14 mouse cellular contexts compared by ENCODE assay signal in the genomic region with DNA sequence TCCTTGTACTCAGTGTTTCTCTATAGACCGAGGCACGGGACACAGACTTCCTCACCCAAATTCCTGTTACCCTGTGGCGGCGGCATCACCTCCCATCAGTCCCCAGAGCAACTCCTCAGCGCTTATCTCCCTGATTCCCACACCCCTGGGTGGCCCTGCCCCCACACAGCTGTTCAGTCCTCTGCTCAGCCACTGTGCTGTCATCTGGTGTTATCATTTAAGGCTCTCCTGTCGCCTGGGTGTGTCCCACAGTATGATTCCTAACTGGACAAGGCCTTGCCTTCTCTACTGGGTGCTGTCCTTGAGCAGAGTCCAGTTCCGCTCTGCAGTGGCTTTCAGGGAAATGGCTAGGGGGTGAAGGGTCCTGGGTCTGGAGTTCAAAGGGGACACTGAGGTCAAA. TPM values are rescaled to one million over a fixed set of nuclear protein-coding genes. Genes with fewer than 3 reads are reported as not detected.
DNase-seq lines count a peak whose midpoint lies in the region; ATAC-seq and TF ChIP-seq lines count a peak whose summit lies in the region.
"Had no signal": no experiment of that assay in that cellular context is flagged by ENCODE, and none has a peak within 500 bp of the region (broad histone marks: within the 10 kb centered on the region; RNA-seq: fewer than 3 reads in every experiment).

No protein-coding gene starts in this region.

- H3K4me1 ChIP-seq in forebrain, embryonic 12.5 days: peaks cover 10% of the 10 kb centered on the region
- H3K4me1 ChIP-seq in forebrain, embryonic 14.5 days (ENCODE audit: control insufficient read depth, insufficient read depth, low read length): peaks cover 3% of the 10 kb centered on the region; the same call in 1 of the 2 replicates
- peaks cover 44% of the 10 kb centered on the region for H3K4me1 ChIP-seq in erythroblast, embryonic 14.5 days (ENCODE audit: control insufficient read depth)
- peaks cover 4% of the 10 kb centered on the region; the same call in 1 of the 2 replicates for H3K4me1 ChIP-seq in liver, adult 2 months (ENCODE audit: control insufficient read depth, insufficient read depth, low read length)
- H3K4me1 ChIP-seq in stomach, embryonic 15.5 days: no peaks in the 10 kb centered on the region
- H3K4me1 ChIP-seq in hindbrain, embryonic 11.5 days (replicated peaks; ENCODE audit: control insufficient read depth, insufficient read depth, low read length): 0 out of 2 replicates have a peak, but pooled peaks cover 2% of the 10 kb centered on the region

- no peaks in the 10 kb centered on the region for H3K9me3 ChIP-seq in forebrain, embryonic 12.5 days
- H3K9me3 ChIP-seq in forebrain, embryonic 14.5 days (replicated peaks; ENCODE audit: control insufficient read depth, low read length): no peaks in the 10 kb centered on the region
- H3K9me3 ChIP-seq in erythroblast, embryonic 14.5 days (ENCODE audit: control insufficient read depth, low read length): no peaks in the 10 kb centered on the region; the same call in 1 of the 2 replicates
- H3K9me3 ChIP-seq in stomach, embryonic 15.5 days: no peaks in the 10 kb centered on the region
- no peaks in the 10 kb centered on the region for H3K9me3 ChIP-seq in hindbrain, embryonic 11.5 days (ENCODE audit: control insufficient read depth, low read length)
- H3K9me3 ChIP-seq: hindbrain, embryonic 10.5 days; midbrain, embryonic 12.5 days had no signal

- H3K4me3 ChIP-seq in forebrain, embryonic 12.5 days (replicated peaks): no peak overlapping the region
- no peak overlapping the region for H3K4me3 ChIP-seq in forebrain, embryonic 14.5 days (ENCODE audit: low read depth, low read length)
- H3K4me3 ChIP-seq in erythroblast, embryonic 14.5 days (replicated peaks): peak overlapping the region; percentile 48
- H3K4me3 ChIP-seq in liver, adult 2 months (ENCODE audit: insufficient read depth, low read depth, low read length): no peak overlapping the region
- no peak overlapping the region for H3K4me3 ChIP-seq in stomach, embryonic 15.5 days (replicated peaks)
- no peak overlapping the region for H3K4me3 ChIP-seq in hindbrain, embryonic 11.5 days (ENCODE audit: low read depth, low read length)
- H3K4me3 ChIP-seq: hindbrain, embryonic 10.5 days; midbrain, embryonic 12.5 days had no signal

- no peak for ATAC-seq in forebrain, embryonic 12.5 days (ENCODE audit: low FRiP score)
- ATAC-seq in forebrain, embryonic 14.5 days: no peak
- ATAC-seq in stomach, embryonic 15.5 days (ENCODE audit: insufficient read depth, low FRiP score, low read depth): peak; percentile 86
- ATAC-seq in hindbrain, embryonic 11.5 days (ENCODE audit: low FRiP score): no peak

- peaks cover 24% of the 10 kb centered on the region for H3K36me3 ChIP-seq in forebrain, embryonic 12.5 days (replicated peaks)
- peaks cover 31% of the 10 kb centered on the region for H3K36me3 ChIP-seq in forebrain, embryonic 14.5 days (ENCODE audit: control insufficient read depth, insufficient read depth, low read length)
- peaks cover 28% of the 10 kb centered on the region for H3K36me3 ChIP-seq in erythroblast, embryonic 14.5 days (ENCODE audit: control insufficient read depth)
- peaks cover 12% of the 10 kb centered on the region for H3K36me3 ChIP-seq in liver, adult 2 months (ENCODE audit: control insufficient read depth, insufficient read depth, low read length)
- H3K36me3 ChIP-seq in stomach, embryonic 15.5 days: peaks cover 6% of the 10 kb centered on the region; the same call in 1 of the 2 replicates
- no peaks in the 10 kb centered on the region; the same call in 1 of the 2 replicates for H3K36me3 ChIP-seq in hindbrain, embryonic 11.5 days (ENCODE audit: control insufficient read depth, insufficient read depth, low read length)

- DNase-seq in forebrain, embryonic 14.5 days (ENCODE audit: low spot score): no peak
- DNase-seq in liver, adult 2 months (ENCODE audit: extremely low read depth, low read depth, low spot score): peak; percentile 30
- no peak for DNase-seq in kidney, adult 18-20 months
- no peak for DNase-seq in hindbrain, embryonic 11.5 days (ENCODE audit: low spot score)
- DNase-seq in cerebellum, postnatal 14 days: no peak
- DNase-seq: cerebellum, postnatal 36 days; forebrain, postnatal 0 days; kidney, postnatal 36 days had no signal

- no peaks in the 10 kb centered on the region for H3K27me3 ChIP-seq in forebrain, embryonic 12.5 days
- H3K27me3 ChIP-seq in forebrain, embryonic 14.5 days (replicated peaks; ENCODE audit: control insufficient read depth, insufficient read depth, low read length): no peaks in the 10 kb centered on the region
- no peaks in the 10 kb centered on the region for H3K27me3 ChIP-seq in erythroblast, embryonic 14.5 days (ENCODE audit: control insufficient read depth)
- H3K27me3 ChIP-seq in liver, adult 2 months (ENCODE audit: control insufficient read depth, insufficient read depth, low read length): no peaks in the 10 kb centered on the region
- H3K27me3 ChIP-seq in stomach, embryonic 15.5 days (replicated peaks): no peaks in the 10 kb centered on the region
- no peaks in the 10 kb centered on the region for H3K27me3 ChIP-seq in hindbrain, embryonic 11.5 days (ENCODE audit: control insufficient read depth, insufficient read depth, low read length)
- H3K27me3 ChIP-seq: midbrain, embryonic 12.5 days had no signal

- no peak overlapping the region for H3K27ac ChIP-seq in forebrain, embryonic 12.5 days
- no peak overlapping the region for H3K27ac ChIP-seq in forebrain, embryonic 14.5 days (ENCODE audit: low read depth, low read length)
- no peak overlapping the region for H3K27ac ChIP-seq in liver, adult 2 months (replicated peaks; ENCODE audit: insufficient read depth, low read depth, low read length)
- no peak overlapping the region for H3K27ac ChIP-seq in stomach, embryonic 15.5 days
- H3K27ac ChIP-seq in hindbrain, embryonic 11.5 days (ENCODE audit: low read depth, low read length): no peak overlapping the region
- H3K27ac ChIP-seq: hindbrain, embryonic 10.5 days; midbrain, embryonic 12.5 days had no signal

- no peak for TF ChIP-seq POLR2A in liver, adult 2 months (IDR thresholded peaks at IDR 0.05; ENCODE audit: extremely low read depth, insufficient read depth, low read length)

- H3K79me2 ChIP-seq in liver, adult 2 months (ENCODE audit: control insufficient read depth, insufficient read depth, low read length): no peaks in the 10 kb centered on the region

- peak overlapping the region; percentile 2; the same call in 1 of the 2 replicates for H3K9ac ChIP-seq in forebrain, embryonic 12.5 days
- no peak overlapping the region for H3K9ac ChIP-seq in forebrain, embryonic 14.5 days (ENCODE audit: low read length)
- no peak overlapping the region for H3K9ac ChIP-seq in liver, adult 2 months (ENCODE audit: low read depth, low read length)
- no peak overlapping the region for H3K9ac ChIP-seq in stomach, embryonic 15.5 days
- no peak overlapping the region for H3K9ac ChIP-seq in hindbrain, embryonic 11.5 days (ENCODE audit: low read depth, low read length)
- H3K9ac ChIP-seq: forebrain, postnatal 0 days; midbrain, embryonic 12.5 days had no signal

- no peak overlapping the region for H3K4me2 ChIP-seq in forebrain, embryonic 12.5 days
- no peak overlapping the region for H3K4me2 ChIP-seq in forebrain, embryonic 14.5 days (ENCODE audit: low read length)
- H3K4me2 ChIP-seq in stomach, embryonic 15.5 days: no peak overlapping the region
- H3K4me2 ChIP-seq in hindbrain, embryonic 11.5 days (replicated peaks; ENCODE audit: low read depth, low read length): no peak overlapping the region
- H3K4me2 ChIP-seq: midbrain, embryonic 12.5 days had no signal

- TF ChIP-seq CTCF in liver, adult 2 months (IDR thresholded peaks at IDR 0.05; ENCODE audit: low read depth, low read length): no peak

- 63% methylated on average over 7 of the region's 7 CpGs for WGBS in forebrain, embryonic 12.5 days
- 51% methylated on average over 7 of the region's 7 CpGs for WGBS in forebrain, embryonic 14.5 days
- 66% methylated on average over 7 of the region's 7 CpGs for WGBS in liver, adult 2 months
- WGBS in stomach, embryonic 15.5 days: 34% methylated on average over 7 of the region's 7 CpGs
- WGBS in hindbrain, embryonic 11.5 days: 51% methylated on average over 7 of the region's 7 CpGs

RNA-seq across cellular contexts. Expression of a gene that starts 2.9 kb away (rescaled TPM):
- polyA plus RNA-seq in forebrain, embryonic 12.5 days (2016; fragmentation: Nextera tagmentation; extraction: Ambion mirVana): 58.5 and 64.4 TPM in 2 replicates
- 55.4 and 56.9 TPM in 2 replicates for polyA plus RNA-seq in forebrain, embryonic 14.5 days (2014; fragmentation: Nextera tagmentation; extraction: Ambion mirVana)
- polyA plus RNA-seq in erythroblast, embryonic 14.5 days (2012): 1.2 and 1.4 TPM in 2 replicates
- 18.2 and 22.8 TPM in 2 replicates for total RNA-seq in liver, adult 2 months (2014; rRNA removed)
- polyA plus RNA-seq in liver, adult 2 months (2012; rRNA removed): 8.5 and 8.9 TPM in 2 replicates
- 76.6 and 83.2 TPM in 2 replicates for polyA plus RNA-seq in stomach, embryonic 15.5 days (2015; fragmentation: Nextera tagmentation; extraction: Ambion mirVana)
- 62.4 and 66.6 TPM in 2 replicates for polyA plus RNA-seq in hindbrain, embryonic 11.5 days (2014; fragmentation: Nextera tagmentation; extraction: Ambion mirVana)

RNA-seq across cellular contexts. Expression of a gene that starts 10.2 kb away (rescaled TPM):
- polyA plus RNA-seq in forebrain, embryonic 12.5 days (2016; fragmentation: Nextera tagmentation; extraction: Ambion mirVana): not detected in 2 replicates
- polyA plus RNA-seq in forebrain, embryonic 14.5 days (2014; fragmentation: Nextera tagmentation; extraction: Ambion mirVana): not detected in 2 replicates
- not detected in 2 replicates for polyA plus RNA-seq in erythroblast, embryonic 14.5 days (2012)
- not detected in 2 replicates for total RNA-seq in liver, adult 2 months (2014; rRNA removed)
- not detected in 2 replicates for polyA plus RNA-seq in liver, adult 2 months (2012; rRNA removed)
- not detected in 2 replicates for polyA plus RNA-seq in stomach, embryonic 15.5 days (2015; fragmentation: Nextera tagmentation; extraction: Ambion mirVana)
- not detected in 2 replicates for polyA plus RNA-seq in hindbrain, embryonic 11.5 days (2014; fragmentation: Nextera tagmentation; extraction: Ambion mirVana)
- total RNA-seq: forebrain, postnatal 0 days had no signal
- polyA plus RNA-seq: forebrain, postnatal 0 days; hindbrain, embryonic 10.5 days; limb, embryonic 11.5 days; midbrain, embryonic 12.5 days had no signal

RNA-seq across cellular contexts. Expression of a gene that starts 29.8 kb away (rescaled TPM):
- 42.0 and 44.0 TPM in 2 replicates for polyA plus RNA-seq in forebrain, embryonic 12.5 days (2016; fragmentation: Nextera tagmentation; extraction: Ambion mirVana)
- polyA plus RNA-seq in forebrain, embryonic 14.5 days (2014; fragmentation: Nextera tagmentation; extraction: Ambion mirVana): 92.6 and 93.3 TPM in 2 replicates
- polyA plus RNA-seq in erythroblast, embryonic 14.5 days (2012): 4.2 and 6.3 TPM in 2 replicates
- 3.6 and 3.7 TPM in 2 replicates for total RNA-seq in liver, adult 2 months (2014; rRNA removed)
- 4.9 and 6.8 TPM in 2 replicates for polyA plus RNA-seq in liver, adult 2 months (2012; rRNA removed)
- polyA plus RNA-seq in stomach, embryonic 15.5 days (2015; fragmentation: Nextera tagmentation; extraction: Ambion mirVana): 27.5 and 28.9 TPM in 2 replicates
- 31.1 and 33.7 TPM in 2 replicates for polyA plus RNA-seq in hindbrain, embryonic 11.5 days (2014; fragmentation: Nextera tagmentation; extraction: Ambion mirVana)

RNA-seq across cellular contexts. Expression of a gene that starts 43.1 kb away (rescaled TPM):
- polyA plus RNA-seq in forebrain, embryonic 12.5 days (2016; fragmentation: Nextera tagmentation; extraction: Ambion mirVana): 39.2 and 40.7 TPM in 2 replicates
- 33.4 and 39.5 TPM in 2 replicates for polyA plus RNA-seq in forebrain, embryonic 14.5 days (2014; fragmentation: Nextera tagmentation; extraction: Ambion mirVana)
- polyA plus RNA-seq in erythroblast, embryonic 14.5 days (2012): 2.9 and 4.2 TPM in 2 replicates
- total RNA-seq in liver, adult 2 months (2014; rRNA removed): 6.6 and 10.1 TPM in 2 replicates
- polyA plus RNA-seq in liver, adult 2 months (2012; rRNA removed): 28.7 and 31.1 TPM in 2 replicates
- polyA plus RNA-seq in stomach, embryonic 15.5 days (2015; fragmentation: Nextera tagmentation; extraction: Ambion mirVana): 23.0 and 23.4 TPM in 2 replicates
- polyA plus RNA-seq in hindbrain, embryonic 11.5 days (2014; fragmentation: Nextera tagmentation; extraction: Ambion mirVana): 32.6 and 35.6 TPM in 2 replicates

RNA-seq across cellular contexts. Expression of a gene that starts 54.0 kb away (rescaled TPM):
- 35.8 and 39.9 TPM in 2 replicates for polyA plus RNA-seq in forebrain, embryonic 12.5 days (2016; fragmentation: Nextera tagmentation; extraction: Ambion mirVana)
- 72.8 and 110 TPM in 2 replicates for polyA plus RNA-seq in forebrain, embryonic 14.5 days (2014; fragmentation: Nextera tagmentation; extraction: Ambion mirVana)
- polyA plus RNA-seq in erythroblast, embryonic 14.5 days (2012): not detected in 2 replicates
- total RNA-seq in liver, adult 2 months (2014; rRNA removed): 0.09 and 0.13 TPM in 2 replicates
- 0.35 and 0.80 TPM in 2 replicates for polyA plus RNA-seq in liver, adult 2 months (2012; rRNA removed)
- polyA plus RNA-seq in stomach, embryonic 15.5 days (2015; fragmentation: Nextera tagmentation; extraction: Ambion mirVana): 15.7 and 16.7 TPM in 2 replicates
- 25.2 and 25.7 TPM in 2 replicates for polyA plus RNA-seq in hindbrain, embryonic 11.5 days (2014; fragmentation: Nextera tagmentation; extraction: Ambion mirVana)
